Mouse (Mus musculus) left cerebral cortex, postnatal 14 days (tissue): ENCODE data around the gene Pdss2. TPM values are rescaled to one million over a fixed set of nuclear protein-coding genes. Genes with fewer than 3 reads are reported as not detected.
"Not testable (repeated sequence)": the region's sequence is repeated elsewhere in the genome, so short reads cannot be mapped to it uniquely, and the experiment has no call there.

Experiments
- DNase-seq, 2 experiments: peaks; one replicate each; pipeline ENCODE4 v3.0.0; 2021 to 2022; ENCODE audit warnings: low spot score in 2 of 2, mixed read lengths in 1 of 2
- intact Hi-C: fragments of 180-260 bp; cut with DNase I; formaldehyde crosslinking; loops from one replicate; pipeline ENCODE4 v1.15.1; 2025
- total RNA-seq, 2 experiments: library from RNA; stranded (reverse); gene quantifications; 2 replicates each; pipeline ENCODE4 v1.2.3; 2021

The Pdss2 gene
- total RNA-seq, 2 experiments from 2014 or later: 17.6 to 18.1 TPM

DNA sequence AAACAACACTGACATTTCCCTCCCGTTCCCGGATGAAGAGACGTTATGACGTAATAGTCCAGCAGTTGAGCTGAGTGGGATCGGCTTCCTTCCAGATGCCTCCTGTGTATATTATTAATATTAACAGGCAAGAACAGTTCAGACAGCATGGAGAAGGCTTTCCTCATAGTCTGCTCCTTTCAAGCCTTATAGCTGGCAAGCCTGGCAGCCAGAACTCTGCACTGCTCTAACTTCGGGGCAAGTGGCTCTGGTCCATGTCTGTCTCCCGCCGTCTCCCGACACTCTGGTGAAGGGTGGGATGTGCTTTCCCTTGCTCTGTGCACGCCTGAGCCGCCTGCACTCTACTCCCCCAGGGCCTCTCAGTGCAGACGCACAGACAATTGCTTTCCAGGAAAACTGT, 185.6 kb downstream of the Pdss2 start:
- intact Hi-C loops: no loop called here
- no peak for DNase-seq

DNA sequence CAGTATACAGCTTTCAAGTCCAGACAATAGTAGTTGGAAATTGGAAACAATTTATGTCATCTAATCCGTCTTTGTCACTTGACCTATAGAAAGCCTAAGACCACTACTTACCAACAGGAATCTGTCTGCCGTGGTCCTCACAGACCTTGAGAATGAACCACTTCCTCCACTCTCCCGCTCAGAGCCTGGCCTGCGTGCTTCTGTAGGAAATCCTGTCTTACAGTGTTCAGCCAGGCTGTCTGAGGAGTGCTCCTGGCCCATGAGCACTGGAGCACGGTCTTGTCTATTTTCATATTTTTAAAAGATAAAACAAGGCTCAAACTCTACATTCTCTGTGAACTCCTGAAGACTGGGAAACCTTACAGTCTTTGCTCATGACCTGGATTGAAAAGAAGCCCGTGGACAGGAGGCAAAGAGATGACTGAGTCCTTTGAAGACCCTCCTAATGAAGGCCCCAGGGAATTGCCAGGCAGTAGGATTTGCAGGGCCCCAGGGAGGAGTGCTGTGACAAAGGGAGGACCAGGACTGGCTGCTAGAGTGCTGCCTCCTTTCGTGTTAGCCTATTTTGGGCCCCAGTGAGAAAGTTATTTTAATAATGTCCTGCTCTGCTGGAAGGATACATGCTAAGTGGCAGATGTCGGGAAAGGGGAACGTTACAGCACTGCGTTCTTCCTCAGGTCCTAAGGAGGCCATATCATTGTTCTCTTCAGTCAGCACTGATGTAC, 188.4 kb downstream of the Pdss2 start:
- no peak for DNase-seq
- intact Hi-C loops: no loop called here

DNA sequence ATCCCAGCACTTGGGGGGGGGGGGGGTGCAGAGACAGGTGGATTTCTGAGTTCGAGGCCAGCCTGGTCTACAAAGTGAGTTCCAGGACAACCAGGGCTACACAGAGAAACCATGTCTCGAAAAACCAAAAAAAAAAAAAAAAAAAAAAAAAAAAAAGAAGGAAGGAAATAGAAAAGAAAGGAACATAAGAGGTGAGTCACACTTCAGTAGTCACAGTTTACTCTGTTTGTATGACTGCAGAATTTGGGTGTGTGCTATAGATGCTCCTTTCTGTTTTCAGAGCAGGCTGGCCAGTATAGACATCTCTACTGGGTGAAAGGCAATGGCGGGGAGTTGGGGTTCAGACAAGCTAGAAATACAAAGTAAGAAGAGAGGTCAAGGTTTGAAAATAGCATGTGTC, 189.9 kb downstream of the Pdss2 start:
- intact Hi-C loops, DNase-seq: not testable (repeated sequence)

DNA sequence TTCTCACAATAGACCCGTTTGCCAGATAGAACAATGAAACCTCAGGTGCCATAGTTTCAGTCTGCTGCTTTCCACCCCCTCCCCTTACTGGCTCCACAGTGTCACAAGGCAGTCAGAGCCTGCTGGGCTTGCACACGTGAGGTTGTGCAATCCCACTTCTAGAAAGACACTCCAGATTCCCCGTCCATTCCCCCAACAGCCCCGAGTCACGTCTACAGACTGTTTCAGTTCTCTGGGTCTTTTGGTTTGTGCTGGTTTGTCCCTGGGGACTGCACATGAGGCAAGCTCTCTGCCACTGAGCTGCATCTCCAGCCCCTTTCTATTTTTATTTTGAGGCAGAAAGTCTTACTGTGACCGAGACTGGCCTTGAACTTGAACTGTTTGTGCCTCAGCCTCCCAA, 196.1 kb downstream of the Pdss2 start:
- no peak for DNase-seq
- intact Hi-C loops: no loop called here

DNA sequence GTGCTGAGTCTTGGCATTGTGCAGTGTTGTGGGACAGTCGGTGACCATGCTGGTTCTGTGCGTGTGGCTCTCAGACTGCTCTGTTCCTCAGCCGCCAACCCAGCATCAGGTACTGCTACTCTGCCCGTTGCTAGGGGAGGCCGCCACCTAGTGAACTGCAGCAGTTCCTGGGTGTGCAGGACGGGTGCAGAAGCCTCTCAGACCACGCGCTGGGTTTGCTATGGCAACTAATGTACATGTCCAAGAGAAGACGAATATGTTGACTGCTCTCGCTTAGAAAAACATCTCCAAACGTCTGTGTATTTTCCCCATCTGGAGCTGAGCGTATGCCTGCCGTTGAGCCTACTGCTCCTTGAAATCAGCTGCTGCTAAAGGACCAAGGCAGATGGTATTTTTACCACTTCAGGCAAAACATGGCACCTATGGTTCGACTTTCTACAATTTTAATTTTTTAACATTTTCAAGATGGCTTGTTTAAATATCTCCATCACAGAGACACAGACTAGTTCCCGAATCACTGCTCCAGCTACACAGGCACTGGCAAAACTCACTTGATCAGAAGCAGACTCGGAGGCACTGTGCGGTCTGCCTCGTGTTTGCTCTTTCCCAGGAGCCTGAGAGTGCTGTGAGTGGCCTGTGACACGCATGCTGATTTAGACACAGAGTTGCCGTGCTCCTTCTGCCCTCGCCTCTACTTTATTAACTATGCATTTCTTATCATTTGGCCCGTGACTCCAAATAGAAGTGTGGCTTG, 199.6 kb downstream of the Pdss2 start:
- intact Hi-C loops: no loop called here
- DNase-seq: peak in 1 of 2 experiments; percentile 22

DNA sequence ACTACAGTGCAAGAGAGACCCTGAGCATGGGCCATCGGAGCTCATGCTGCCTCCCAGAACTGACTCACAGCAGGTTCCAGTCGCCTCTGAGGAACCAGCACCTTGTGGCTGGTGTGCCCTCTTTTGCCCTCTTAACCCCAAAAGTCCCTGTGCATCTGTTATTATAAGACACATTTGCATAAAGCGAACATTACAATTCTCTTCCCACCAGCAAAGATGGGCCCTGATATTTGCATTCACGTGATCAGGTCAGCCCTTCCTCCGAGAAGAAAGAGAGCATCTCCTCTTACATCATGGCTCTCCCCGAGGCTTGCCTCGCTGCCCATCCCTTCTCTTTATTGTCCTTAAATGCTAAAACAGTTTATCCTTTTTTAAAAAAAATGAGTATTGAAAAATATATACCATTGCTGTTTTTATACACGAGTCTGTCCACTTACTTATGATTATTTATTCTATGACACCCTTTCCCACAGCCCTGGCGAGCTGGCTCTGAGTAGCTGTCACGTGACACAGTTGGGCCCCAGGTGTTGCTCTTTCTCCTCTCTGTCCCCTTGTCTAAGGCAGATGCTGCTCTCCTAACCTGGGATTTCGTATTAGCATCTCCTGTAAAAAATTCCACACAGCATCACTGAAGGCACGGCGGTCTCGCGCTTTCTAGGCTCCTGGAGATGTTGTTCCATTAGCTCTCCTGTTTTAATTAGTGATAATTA, 200.9 kb downstream of the Pdss2 start:
- intact Hi-C loops: no loop called here
- DNase-seq: no peak

DNA sequence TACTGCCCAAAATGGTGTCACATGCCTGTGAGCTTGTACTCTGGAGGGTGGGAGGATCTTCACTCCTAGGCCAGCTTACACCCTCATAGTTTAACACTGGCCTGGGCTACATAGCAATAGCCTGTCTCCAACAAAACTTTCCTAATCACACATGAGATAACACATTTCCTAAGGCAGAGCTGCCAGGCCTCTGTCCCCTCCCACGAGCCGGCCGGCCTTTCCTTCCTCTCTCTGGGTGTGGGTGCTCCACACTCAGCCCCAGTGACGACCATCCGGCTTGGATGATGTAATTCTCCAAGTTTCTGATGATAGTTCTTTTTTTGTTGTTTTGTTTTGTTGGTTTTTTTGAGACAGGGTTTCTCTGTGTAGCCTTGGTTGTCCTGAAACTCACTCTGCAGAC, 203.3 kb downstream of the Pdss2 start:
- intact Hi-C loops: no loop called here
- no peak for DNase-seq

DNA sequence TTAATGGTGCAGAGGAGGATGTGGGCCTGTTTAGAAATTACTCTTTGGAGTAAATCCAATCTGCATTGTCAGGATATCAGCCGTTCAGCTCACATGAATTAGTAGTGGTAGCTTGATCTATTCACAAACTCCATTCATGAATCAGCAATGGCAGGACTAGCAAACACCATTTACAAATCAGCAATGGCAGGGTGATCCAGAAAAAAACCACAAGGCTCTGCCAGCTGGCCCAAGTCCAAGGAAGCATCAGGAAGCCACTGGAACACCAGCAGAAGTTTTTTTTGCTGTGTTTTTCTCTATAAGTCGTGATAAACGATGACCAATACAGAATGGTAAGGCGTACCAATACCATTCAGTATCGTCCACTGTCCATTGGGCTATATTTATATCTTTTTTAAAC, 209.3 kb downstream of the Pdss2 start:
- DNase-seq: no peak

DNA sequence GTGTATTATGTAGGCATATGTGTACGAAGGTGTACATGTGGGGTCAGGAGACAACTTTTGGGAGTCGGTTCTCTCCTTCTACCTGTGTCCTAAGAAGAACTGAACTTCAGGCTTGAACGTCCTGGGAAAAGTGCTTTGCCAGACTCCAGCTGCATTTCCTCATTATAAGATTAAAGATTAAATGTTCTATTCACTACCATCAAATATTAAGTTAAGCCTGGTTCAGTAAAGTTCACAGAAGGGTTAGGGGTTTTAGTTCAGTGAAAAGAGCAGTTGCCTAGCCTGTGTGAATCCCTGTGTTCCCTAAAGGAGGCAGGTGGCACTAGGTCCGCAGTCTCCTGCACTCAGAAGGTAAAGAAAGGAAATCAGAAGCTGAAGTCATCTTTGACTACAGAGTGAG, 213.0 kb downstream of the Pdss2 start:
- intact Hi-C loops: no loop called here
- no peak for DNase-seq

More for the DNA sequence above, 209.3 kb downstream of the Pdss2 start:
- intact Hi-C loops: no loop called here

DNA sequence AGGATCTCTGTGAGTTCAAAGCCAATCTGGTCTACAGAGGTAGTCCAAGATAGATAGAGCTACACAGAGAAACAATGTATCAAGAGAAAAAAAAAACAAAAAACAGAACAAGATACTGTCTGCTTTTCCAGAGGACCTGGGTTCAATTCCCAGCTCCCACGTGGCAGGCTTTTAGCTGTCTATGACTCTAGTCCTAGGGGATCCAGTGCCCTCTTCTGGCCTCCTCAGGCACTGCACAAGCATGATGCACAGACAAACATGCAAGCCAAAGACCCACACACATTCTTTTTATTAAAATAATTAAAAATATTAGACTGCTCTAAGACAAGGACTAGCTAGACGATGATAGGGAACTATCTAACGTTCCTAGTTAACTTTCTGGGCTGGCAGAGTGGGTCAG, 214.5 kb downstream of the Pdss2 start:
- intact Hi-C loops: no loop called here

DNA sequence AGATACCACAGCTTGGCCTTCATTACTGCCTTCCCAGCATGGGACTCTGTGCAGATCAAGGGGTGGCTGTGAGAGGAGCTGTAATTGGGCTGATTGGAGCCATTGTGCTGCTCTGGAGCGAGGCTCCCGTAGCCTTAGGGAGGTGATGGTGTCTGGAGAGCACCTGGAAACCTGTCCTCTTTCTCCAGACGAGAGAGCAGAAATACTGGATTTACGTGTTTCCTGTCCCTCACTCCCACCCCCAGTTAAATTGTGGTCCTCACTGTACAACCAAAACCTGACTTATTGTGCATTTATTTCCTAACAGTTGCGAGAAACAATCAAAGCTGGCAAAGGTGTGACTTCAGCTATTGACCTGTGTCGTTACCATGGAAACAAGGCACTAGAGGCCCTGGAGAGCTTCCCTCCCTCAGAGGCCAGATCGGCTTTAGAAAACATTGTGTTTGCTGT, 218.2 kb downstream of the Pdss2 start:
- no peak for DNase-seq
- intact Hi-C loops: no loop called here

More for the DNA sequence above, 214.5 kb downstream of the Pdss2 start:
- DNase-seq: no peak

DNA sequence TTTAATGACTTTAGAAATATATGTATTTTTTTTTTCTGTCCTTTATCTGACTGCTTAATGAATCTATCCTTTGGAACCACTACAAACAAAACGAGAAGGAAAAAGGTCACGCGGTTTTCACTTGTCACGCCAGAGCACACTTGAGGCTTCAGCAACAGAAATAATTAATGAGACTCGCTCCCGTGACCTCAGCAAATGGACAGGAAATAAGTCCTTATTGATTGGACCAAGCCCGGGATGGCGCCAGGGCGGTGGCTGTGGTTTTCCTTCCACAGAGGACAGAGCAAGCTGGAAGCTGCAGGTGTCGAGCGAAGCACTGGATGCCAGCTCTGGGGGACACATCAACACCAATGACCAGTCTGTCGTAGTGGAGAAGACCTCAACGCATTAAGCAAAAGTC, 218.8 kb downstream of the Pdss2 start:
- DNase-seq: no peak
- intact Hi-C loops: no loop called here

DNA sequence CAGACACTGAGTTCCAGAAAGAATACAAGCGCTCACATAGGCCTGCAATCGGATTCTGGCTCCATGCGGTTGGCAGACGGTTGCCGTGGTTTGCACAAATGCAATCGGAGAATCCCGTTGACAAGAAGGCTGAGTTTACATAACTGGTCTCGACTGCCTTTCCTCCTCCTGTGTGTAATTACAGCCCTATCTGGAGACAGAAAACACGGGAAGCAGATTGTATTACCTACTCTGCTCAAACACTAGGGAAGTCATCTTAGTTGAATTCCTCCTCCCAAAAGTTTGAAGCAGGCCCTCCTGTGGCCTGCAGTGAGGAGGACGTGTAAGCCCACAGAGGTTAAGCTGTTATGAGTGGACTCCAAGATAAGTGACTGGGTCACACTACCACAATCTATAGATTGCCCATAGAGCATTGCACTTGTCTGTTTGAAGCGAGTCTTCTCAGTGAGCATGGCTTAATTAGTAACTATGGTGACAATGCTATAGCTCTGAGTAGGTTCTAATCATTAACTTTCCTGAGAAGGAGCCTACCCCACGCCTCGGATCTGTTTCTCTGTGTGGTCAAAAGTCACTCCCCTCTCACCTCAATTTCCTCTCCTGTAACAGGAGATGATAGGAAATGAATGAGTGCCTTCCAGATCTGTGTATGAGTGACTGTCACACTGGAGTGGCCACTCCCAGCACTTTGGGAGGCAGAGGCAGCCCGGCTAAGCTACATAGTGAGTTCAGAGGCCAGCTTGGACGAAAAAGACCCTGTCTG, 219.9 kb downstream of the Pdss2 start:
- no peak for DNase-seq
- intact Hi-C loops: no loop called here

DNA sequence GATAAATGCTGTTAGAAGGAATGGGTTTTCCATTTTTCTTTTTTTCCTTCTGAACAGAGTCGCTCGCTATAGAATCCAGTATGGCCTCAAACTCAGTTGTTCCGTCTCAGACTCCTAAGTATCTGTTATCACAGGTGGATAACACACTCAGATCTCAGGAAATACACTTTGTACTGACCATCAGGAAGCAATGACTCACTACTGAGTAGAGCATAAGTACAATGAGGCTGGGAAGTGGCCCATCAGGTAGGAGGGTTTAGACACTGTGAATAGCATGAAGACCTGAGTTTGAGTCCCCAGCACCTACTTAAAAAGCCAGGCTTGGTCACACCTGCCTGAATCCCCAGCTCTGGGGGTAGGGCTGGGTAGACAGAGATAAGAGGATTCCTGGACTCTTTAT, 227.4 kb downstream of the Pdss2 start:
- no peak for DNase-seq
- intact Hi-C loops: no loop called here

DNA sequence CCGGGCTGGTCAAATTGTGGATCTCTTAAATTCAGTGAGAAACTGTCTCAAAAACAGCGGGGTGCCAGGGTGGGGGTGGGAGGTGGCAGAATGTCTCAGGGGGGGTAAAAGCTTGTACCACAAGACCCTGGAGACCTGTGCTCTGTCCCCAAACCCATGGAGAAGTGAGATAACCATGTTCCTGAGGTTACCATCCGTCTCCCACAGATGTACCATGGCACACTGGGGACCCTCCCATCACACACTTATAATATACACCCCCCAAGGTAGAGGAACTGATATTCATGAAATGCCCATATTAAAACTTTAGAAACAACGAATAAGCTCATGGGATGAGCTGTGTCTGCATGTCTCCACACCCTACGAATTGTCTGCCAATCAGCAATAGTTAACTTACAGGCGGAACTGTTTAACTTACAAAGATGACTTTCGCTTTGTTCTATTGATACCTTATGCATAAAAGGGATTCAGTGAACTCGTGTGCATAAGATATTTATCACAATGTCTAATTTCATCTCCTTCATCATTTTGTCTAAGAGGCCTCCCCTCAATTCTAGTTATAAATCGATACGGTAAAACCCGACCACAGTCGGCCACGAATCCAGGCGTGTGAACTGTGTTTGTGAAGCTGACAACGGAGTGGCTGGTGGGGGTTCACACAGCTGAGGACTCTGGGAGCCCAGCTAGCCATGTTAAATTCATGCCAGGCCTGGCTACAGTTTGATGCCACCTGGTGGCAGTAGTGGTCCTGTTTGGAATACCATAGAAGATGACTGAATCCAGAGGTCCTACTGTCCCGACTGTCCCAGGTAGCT, 230.8 kb downstream of the Pdss2 start:
- intact Hi-C loops: no loop called here
- DNase-seq: peak; percentile 83 to 86

DNA sequence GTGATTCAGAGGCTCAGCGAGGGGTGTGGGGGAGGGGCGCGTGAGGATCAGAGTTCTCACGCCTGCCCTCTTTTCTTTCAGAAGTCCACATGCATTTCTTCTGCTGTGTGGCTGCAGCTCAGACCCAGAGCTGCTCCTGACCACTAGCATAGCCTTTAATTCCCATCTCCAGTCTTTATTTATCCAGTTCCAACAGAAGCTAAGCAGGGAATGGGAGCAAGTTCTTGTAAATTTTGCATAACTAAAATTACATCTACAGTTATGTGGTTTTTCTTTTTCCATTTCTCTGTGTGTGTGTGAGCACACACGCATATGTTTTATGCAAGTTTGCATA, 231.3 kb downstream of the Pdss2 start:
- intact Hi-C loops: no loop called here
- DNase-seq: no peak

DNA sequence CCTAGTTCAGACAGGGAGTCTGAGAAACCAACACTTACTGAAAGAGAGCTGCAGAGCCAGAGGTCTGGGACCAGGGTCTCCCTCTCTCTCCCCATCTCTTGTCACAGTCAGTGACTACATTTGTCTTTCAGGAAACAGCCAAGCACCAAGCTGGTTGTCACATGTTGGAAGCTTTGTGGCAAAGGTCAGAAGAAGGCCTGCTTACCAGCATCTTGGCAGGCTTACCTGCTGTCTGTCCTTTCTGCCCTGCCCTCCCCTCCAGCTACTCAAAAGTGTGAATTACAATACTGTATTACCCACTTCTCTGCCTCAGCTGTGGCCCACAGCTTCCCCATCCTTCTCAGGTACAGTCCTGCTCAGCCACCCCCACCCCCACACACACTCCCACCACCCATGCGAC, 232.9 kb downstream of the Pdss2 start:
- intact Hi-C loops: no loop called here
- no peak for DNase-seq

DNA sequence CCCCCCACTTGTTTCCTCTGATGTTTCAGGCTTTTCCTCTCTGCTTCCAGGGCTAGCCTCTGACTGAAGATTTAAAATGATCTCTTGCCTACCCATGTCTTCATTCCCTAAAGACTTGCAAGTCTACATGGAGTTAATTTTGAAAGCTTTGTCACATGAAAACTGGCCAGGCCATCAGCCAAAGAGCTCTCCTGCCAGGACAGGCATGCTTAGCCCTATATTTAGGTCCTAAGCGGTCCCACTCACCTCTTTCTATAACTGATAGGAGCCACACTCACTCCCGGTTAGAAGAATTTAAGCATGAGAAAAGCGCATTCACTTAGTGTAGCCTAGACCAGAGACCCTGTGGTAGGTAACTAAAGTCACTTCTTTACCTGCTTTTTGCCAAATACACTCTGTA, 233.4 kb downstream of the Pdss2 start:
- intact Hi-C loops: no loop called here
- no peak for DNase-seq

DNA sequence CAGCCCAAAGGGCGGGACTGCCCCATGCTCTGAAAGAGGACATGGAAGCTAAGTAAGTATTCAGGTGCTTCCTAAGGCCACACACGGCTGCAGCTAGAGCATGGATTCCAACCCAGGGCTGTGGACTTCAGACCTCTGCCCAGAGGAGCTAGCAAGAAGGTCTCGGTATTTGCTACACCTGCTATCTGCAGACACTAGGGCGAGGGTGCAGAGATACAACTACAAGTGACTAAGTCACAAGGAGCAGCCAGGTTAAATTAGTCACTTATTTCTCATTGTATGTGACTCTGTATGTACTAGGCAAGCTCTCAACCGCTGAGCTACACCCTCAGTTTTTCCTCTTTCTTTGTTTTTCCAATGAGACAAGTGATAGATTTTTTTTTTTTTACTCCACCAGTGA, 241.5 kb downstream of the Pdss2 start:
- intact Hi-C loops: no loop called here
- DNase-seq: no peak
